Comparison of ENCODE assay signal across 18 mouse cellular contexts in the genomic region with DNA sequence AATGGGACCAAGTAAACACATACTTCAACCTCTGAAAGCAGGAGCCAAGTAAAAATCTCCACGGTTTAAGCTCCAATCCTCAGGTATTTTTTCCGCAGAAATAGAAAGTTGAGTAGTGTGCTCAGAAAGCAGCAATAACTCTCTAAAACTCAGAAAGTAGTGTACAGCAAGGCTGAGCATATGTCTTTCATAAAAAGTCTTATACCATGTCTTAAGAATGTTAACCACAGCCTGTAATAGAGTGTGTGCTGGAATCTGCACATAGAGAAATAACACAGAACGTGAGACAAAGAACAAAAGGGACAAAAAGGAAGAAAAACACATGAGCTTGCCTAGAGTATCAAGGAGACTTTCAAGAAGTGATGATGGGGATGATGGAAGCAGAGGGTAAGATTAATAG.
DNase-seq lines count a peak whose midpoint lies in the region; ATAC-seq lines count a peak whose summit lies in the region.
"Had no signal": no experiment of that assay in that cellular context is flagged by ENCODE, and none has a peak within 500 bp of the region (broad histone marks: within the 10 kb centered on the region; RNA-seq: fewer than 3 reads in every experiment).

No protein-coding gene starts in this region.

- H3K4me2 ChIP-seq in embryonic facial prominence, embryonic 13.5 days, result no peak overlapping the region
- H3K4me2 ChIP-seq in limb, embryonic 15.5 days, result no peak overlapping the region
- H3K4me2 ChIP-seq: hindbrain, embryonic 14.5 days; intestine, embryonic 15.5 days had no signal

- H3K4me3 ChIP-seq in embryonic facial prominence, embryonic 13.5 days, result no peak overlapping the region
- no peak overlapping the region for H3K4me3 ChIP-seq in limb, embryonic 15.5 days
- H3K4me3 ChIP-seq: heart, embryonic 10.5 days; intestine, embryonic 15.5 days had no signal

- peak overlapping the region; percentile 83 for H3K27ac ChIP-seq in embryonic facial prominence, embryonic 13.5 days
- H3K27ac ChIP-seq in limb, embryonic 15.5 days, result peak overlapping the region; percentile 83
- H3K27ac ChIP-seq: heart, embryonic 10.5 days; hindbrain, embryonic 14.5 days; intestine, embryonic 15.5 days had no signal

- no peaks in the 10 kb centered on the region for H3K27me3 ChIP-seq in embryonic facial prominence, embryonic 13.5 days
- H3K27me3 ChIP-seq in limb, embryonic 15.5 days, result no peaks in the 10 kb centered on the region
- H3K27me3 ChIP-seq: intestine, embryonic 15.5 days had no signal

- H3K4me1 ChIP-seq in embryonic facial prominence, embryonic 13.5 days, result peaks cover 13% of the 10 kb centered on the region; the same call in 1 of the 2 replicates
- 0 out of 2 replicates have a peak, but pooled peaks cover 3% of the 10 kb centered on the region for H3K4me1 ChIP-seq in limb, embryonic 15.5 days
- H3K4me1 ChIP-seq: heart, embryonic 10.5 days; intestine, embryonic 15.5 days had no signal

- H3K36me3 ChIP-seq in embryonic facial prominence, embryonic 13.5 days, result no peaks in the 10 kb centered on the region
- H3K36me3 ChIP-seq in limb, embryonic 15.5 days, result no peaks in the 10 kb centered on the region
- H3K36me3 ChIP-seq: heart, embryonic 10.5 days; intestine, embryonic 15.5 days had no signal

- no peaks in the 10 kb centered on the region for H3K9me3 ChIP-seq in embryonic facial prominence, embryonic 13.5 days
- H3K9me3 ChIP-seq in limb, embryonic 15.5 days, result no peaks in the 10 kb centered on the region
- H3K9me3 ChIP-seq: heart, embryonic 10.5 days; intestine, embryonic 15.5 days had no signal

- ATAC-seq in embryonic facial prominence, embryonic 13.5 days (ENCODE audit: insufficient number of reproducible peaks, insufficient read depth, low FRiP score, low TSS enrichment, low read depth), result no peak
- peak; percentile 52; the same call in 1 of the 2 replicates for ATAC-seq in limb, embryonic 15.5 days (ENCODE audit: insufficient number of reproducible peaks, low FRiP score, low TSS enrichment, low read depth)
- ATAC-seq: forebrain, embryonic 14.5 days; intestine, embryonic 15.5 days had no signal

- 29% methylated on average over 3 of the region's 3 CpGs for WGBS in embryonic facial prominence, embryonic 13.5 days
- WGBS in limb, embryonic 15.5 days, result 31% methylated on average over 3 of the region's 3 CpGs

- DNase-seq in 3T3-L1 (ENCODE audit: low read depth, low spot score), result peak; percentile 83
- DNase-seq in fibroblast of lung, adult 2 months (ENCODE audit: low read depth), result peak; percentile 20
- DNase-seq in adrenal gland, adult 8-10 months, result no peak
- DNase-seq in ovary, adult 18-20 months (ENCODE audit: low spot score), result no peak
- DNase-seq: adrenal gland, postnatal 10 days; cerebellum, adult 11 months; cerebellum, adult 8-10 months; cerebellum, postnatal 14 days; embryo, embryonic 11 days; gastrocnemius, postnatal 10 days; heart, adult 18-20 months; heart, postnatal 10 days had no signal

- no peak overlapping the region for H3K9ac ChIP-seq in embryonic facial prominence, embryonic 13.5 days
- H3K9ac ChIP-seq in limb, embryonic 15.5 days, result no peak overlapping the region
- H3K9ac ChIP-seq: hindbrain, embryonic 14.5 days; intestine, embryonic 15.5 days had no signal

Comparison
In these comparisons a context has a peak if more than half of its experiments do, and no peak if none do; other contexts are left out.
1. DNase-seq: peak in 3T3-L1 (single experiment) and fibroblast of lung, adult 2 months (single experiment); none in adrenal gland, adult 8-10 months (single experiment) and ovary, adult 18-20 months (single experiment).